Mouse (Mus musculus) c-Kit-positive CD71-positive TER-119-negative erythroid progenitor cells, embryonic 14.5 days (primary cell): ENCODE measurements around the gene Bok.
"Not testable (repeated sequence)": the region's sequence is repeated elsewhere in the genome, so short reads cannot be mapped to it uniquely, and the experiment has no call there.

Experiments used
- DNase-seq: peaks from one replicate; pipeline ENCODE4 v3.0.0-alpha.2; 2013; ENCODE audit warnings: low read depth

Gene Bok

DNA sequence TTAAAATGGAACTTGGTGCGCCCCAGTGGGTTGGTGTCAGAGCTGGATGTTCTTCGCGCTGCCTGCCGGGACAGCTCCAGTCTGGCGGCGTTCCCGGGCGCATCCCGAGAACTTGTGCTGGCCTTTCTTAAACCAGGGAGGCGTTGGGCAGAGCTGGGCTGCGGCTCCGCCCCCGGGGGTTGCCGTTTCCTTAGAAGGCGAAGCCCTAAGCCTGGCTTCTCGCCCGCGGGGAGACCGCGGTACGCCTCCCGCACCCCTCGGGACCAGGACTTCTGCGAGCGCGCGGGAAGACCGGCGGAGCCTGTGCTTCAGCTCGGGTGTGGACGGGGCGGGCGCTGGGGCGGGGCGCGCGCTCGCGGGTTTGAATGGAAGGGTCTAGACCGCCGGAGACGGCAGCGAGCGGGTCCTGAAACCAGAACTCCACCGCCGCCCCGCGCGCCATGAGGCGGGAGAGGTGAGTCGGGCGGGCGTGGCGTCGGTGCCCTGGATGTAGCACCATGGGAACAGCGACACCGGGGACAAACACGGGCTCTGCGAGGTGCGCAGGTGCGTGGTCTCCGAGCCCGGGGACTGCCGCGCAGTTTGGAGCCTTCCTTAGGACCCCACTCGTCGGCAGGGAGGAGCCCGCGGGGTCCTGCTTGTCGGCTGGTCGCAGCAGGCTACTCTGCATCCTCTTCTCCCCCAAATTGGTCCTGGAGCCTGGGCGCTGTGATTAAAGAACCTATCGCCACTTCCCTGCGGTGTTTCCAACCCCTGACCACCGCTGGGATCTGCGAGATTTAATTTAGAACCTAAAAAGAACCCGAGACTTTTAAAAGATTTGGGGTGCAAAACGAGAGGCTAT, at the start of gene Bok:
TSS of gene Bok (plus strand) at position 260 of the 844 bp plus-strand sequence.
- no peak for DNase-seq

DNA sequence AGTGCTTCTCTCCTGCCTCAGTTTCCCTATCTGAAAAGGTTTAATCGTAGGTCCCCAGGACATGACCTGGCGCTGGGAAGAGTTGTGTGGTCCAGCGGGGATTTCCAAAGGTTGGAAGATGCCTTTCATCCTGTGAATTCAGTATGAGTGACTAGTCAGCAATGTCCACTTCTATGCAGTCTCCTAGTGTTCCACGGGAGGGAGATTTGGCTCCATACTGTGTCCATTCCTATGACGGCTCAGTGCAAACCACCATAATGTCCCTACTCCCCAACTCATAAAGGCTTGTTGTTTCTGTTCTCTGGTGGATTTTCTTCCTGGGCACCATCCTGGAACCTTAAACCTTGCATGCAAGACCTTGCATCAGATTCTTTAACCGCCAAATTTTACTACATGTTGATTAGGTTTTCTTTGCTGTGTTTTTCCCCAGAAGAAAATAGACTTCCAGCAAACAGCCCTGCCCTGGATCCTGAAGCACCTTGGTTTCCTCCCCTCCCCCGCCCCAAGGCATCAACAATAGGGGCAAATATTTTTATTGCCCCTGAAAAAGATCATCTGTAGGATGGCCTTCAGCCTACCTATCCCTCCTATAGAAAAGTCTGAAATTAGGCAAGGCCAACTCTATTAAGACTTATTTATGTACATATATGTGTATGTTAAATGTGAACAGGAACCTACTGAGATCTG, 49.1 kb upstream of the Bok start:
- DNase-seq = no peak

DNA sequence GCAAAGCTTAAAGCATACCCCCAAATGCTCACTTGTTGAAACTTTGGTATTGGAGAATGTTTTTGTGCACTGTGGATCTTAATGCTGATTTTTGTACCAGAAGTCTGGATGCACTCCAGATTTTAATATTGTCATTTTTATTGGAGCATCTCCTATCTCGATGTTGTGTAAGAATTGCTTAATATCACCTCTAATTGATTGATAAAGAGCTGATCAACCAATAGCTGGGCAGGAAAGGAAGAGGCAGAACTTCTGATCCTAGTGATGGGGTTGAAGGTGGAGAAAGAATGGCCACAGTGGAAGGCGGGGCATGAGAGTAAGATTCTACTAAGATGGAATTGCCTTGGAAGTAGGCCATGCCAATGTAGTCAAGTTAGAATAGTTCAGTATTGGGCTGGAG, 43.5 kb upstream of the Bok start:
- DNase-seq = no peak

DNA sequence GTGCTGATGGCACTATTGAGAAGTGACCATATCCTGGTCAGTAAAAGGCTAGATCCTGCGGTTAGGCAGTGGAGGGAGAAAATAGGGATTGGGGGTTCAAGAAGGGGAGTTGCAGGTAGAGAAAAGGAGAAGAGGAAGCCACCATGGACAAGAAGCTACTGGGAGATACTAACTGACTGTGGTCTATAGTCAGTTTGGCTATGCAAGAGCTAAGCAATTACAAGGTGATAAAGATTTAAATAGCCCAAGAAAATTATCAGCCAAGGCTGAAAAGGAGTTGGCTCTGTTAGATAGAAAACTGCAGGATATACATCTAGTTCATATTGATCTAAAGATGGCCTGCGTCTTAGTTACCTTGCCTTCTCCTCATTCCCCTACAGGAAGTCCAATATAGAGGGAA, 42.8 kb upstream of the Bok start:
- no peak for DNase-seq

DNA sequence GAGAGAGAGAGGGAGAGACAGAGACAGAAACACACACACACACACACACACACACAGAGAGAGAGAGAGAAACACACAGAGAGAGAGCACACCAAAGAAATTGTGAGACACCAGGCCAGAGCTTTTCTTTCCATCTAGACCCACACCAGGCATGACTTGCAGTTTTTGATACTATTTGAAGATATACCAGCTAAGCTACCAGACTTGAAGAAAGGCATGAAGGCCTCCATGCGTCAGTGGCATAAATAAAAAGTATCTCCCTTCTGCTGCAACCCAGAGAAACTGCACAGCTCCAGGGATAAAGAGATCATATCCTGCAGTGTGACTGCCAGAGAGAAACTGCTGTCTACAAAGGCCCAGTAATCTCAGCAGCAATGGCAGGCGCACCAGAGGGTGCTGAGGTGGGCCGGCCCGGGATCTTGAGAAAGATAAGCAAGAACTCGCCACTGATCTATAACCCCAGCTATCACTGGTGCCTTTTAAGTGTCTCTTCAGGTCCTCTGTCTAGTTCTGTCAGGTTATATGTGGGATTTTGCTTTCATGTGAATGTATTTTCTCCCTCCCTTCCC, 35.8 kb upstream of the Bok start:
- no peak for DNase-seq

DNA sequence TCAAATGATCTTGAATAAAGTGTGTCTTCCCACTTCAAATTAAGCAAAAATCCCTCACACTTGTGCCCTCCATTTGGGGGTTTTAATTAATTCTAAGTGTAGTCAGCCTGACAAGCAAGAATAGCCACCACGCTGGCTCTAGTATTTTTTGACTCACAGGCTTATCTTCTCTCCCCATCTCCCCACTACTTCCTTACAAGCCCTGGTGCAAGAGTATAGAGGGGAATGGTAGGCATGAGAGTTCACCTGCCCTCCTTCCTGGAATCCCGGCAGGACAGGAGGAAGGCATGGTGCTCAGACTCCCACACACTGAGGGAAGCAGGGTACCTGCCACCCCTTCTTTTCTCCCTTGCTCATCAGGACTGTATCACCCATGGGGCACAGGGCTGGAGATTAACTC, 31.2 kb upstream of the Bok start:
- DNase-seq = no peak

DNA sequence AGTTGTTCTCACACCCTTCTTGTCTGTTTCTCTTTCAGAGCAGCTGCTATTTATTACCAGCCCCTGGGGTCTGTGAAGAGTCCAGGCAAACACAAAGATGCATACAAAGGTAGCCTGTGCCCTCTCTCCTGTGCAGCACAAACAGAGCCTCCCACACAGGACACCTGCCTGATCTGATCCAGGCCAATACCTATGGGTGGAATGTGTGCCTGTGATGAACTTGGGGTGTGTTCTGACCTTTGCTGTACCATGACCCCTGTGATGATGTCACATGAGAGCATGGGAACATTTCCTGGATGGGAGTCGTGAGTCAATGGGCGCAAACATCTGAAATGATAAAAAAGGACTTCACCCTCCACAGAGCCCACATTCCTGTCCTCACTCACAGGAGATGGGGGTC, 30.7 kb upstream of the Bok start:
- DNase-seq = no peak

DNA sequence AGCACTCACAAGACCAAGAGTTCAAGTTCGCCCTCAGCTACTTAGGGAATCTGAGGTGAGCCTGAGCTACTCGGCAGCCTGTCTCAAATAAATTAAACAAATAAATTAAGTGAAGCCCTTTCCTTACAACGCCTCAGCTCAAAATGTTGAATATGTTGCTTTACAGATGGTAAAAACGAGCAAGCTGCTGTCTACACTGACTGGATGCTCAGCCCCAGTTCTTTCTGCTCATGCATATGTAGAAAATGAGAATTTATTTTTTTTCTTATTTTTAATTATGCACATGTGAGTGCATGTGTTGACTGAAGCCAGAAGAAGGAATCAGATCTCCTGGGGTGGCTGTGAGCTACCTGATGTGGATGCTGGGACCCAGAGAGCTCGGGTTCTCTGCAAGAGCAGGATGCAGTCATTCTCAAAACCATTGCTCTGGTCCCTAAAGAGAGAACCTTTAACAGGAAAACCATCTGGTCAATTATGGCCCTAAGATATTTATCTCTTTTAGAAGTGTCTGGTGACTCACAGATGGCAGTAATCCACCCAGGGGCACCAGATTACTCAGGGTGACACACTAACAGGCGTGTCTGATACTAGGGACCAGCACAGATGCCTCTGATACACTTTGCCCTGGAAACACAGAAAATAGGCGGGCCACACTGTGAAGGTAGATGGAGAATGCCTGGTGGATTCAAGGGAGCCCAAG, 29.0 kb upstream of the Bok start:
- no peak for DNase-seq

DNA sequence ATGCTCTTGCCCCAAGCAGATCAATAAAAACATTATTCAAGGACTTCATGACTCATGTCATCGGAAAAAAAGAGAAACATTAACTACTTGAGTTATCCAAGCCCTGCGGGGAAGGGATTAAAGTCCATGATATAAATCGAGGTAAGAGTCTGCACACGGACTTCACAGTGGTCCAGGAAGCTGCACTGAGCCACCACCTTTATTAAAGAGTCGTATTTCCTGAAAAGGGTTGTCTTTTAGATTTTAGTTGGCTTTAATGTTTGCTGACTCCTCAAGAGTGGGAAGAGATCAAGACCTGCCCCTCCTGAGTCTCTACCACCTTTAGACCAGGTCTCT, 28.5 kb upstream of the Bok start:
- DNase-seq = no peak

DNA sequence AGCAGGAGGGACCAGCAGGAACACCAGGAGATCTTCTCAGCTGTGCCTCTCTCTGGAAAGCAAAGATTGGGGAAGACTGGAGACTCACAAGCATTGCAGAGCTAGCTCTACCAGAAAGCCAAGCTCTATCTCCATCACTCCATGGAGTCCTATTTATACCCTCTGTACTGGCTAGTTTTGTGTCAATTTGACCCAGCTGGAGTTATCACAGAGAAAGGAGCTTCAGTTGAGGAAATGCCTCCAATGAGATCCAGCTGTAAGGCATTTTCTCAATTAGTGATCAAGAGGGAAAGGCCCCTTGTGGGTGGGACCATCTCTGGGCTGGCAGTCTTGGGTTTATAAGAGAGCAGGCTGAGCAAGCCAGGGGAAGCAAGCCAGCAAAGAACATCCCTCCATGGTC, 26.9 kb upstream of the Bok start, which contains the start of gene Stk25:
TSS of gene Stk25 (minus strand) at position 101 of the 400 bp plus-strand sequence.
- not testable (repeated sequence) for DNase-seq

DNA sequence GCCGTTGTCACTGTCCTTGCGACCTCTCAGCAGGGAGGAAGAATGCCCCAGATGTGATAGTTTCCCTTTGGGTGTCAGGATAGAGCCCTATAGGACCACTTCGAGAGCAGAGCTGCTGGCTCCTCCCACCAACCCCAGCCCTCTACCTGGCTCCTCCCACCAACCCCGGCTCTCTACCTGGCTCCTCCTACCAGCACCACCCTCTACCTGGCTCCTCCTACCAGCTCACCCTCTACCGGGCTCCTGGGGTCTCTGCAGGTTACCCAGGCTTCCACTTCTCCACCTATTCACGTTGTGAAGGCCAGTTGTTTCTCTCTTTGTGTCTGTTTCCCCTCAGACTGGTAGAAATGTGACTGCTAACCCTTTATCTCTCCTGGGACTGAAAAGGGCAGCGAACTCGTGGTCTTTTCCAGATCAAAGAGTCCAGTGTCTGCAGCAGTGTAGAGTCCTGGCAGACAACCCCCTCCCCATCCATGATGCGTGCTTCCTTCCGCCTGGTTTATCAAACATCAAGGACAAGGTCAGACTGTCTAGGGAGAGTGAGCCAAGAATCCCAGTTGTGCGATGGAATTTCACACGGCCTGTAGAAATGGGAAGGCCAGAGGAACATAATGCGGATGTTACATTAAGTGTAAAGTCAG, 17.6 kb upstream of the Bok start:
- peak; percentile 46 for DNase-seq

DNA sequence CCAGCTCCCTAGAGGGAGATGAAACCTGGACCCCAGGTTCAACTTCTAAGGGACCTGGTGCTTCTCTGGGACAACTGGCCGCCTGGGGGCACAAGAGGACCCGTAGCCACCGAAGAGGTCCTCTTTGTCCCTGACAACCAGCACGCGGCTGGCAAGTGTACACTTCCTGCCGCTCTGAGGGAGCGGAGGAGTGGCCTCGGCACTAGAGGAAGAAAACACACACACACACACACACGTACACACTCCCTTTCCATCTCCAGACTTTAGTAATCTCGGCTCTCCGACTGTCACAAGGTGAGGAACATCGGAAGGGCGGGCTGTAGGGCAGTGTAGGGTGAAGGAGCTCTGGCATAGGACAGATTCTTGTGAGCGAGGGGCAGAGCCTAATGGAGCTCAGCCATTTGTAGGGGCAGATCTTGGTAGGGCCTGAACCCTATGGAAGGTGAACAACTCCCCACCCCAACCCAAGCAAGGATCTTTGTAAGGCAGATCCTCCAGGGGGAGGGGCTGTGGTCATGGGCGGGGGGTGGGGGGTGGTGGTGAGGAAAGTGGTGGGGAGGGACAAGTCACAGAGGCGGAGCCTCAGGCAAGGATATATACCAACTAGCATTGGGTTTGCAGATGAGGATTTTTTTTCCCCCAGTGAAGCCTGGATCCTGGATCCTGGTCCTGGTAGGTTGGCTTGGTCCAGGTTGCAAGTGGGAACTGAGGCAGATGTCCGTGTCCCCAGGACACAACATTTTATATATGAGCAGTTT, 16.5 kb upstream of the Bok start:
- peak; percentile 39 for DNase-seq

DNA sequence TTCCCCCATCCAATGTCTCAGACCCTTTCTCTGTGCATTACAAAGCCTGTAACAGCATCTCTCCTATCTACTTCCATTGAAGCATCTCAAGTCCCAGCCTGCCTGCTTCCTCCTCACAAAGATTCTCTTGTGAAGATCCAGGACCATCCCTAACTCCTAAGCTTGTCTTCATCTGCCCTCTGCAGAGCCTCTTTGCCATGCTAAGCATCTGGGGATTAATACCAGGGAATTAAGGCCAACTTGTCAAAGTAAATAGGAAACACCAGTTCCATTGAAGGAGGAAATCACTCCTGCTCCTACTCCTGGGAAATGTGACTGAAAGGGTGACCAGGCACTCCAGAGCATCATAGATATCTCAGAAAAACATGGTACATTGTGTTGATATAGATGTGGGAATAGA, 15.5 kb upstream of the Bok start:
- no peak for DNase-seq

DNA sequence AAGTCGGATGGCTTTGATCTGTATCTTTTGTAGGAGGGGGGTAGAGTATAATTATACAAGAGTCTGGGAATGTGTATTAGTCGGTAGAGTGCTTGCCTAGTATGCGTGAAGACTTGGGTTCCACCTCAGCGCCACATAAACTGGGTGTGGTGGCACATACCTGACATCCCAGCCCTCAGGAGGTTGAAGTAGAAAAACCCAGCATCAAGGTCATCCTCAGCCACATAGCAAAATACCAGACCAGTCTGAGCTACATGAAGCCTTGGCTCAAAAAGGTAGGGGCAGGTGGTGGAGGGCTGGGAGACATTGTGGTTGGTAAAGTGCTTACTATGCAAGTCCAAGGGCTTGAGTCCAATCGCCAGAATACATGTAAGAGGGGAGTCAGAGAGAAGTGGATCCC, 12.8 kb upstream of the Bok start:
- no peak for DNase-seq

DNA sequence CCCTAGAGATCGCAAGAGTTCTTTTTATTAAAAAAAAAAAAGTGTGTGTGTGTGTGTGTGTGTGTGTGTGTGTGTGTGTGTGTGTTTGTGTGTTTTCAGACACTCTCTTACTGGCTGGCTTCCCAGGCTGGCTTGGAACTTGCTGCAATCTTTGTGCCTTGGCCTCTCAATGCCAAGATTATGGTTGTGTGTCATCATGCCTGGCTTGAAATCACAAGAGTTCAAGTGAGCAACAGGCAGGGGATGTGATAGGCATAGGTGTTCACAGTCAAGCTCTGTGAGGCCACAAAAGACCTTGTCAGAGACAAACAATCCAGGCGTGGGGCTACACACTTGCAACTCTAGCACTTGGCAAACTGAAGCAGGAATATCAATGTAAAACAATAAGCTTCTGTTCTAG, 7.1 kb upstream of the Bok start:
- no peak for DNase-seq

DNA sequence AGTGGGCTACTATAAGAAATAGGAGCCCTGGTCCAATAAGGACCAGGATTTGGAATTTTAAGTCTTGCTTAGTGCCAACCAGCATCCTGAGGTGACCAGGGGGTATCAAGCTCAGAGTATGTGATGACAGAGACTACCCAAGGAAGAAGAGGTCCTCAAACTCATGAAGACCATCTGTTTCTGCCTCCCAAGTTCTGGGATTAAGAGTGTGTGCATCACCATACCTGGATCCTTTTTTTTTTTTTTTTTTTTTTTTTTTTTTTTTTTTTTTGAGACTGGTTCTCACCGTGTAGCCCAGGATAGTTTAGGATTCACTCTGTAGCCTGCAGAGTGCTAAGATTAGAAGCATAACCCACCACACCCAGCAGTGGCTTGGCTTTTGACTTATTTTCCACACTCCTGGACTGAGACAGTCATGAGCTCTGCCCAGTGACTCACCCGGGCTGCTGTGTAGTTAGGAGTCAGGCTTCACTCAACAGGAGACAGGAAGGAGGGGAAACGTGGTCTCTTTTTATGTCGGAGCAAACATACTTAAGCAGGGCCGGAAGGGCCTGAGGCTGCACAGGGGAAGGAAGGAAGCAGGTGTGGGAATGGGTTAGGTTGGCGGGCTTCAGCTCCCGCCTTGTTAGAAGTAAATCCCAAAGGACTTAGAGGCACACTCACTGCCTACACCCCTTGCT, 5.4 kb upstream of the Bok start:
- DNase-seq = no peak

DNA sequence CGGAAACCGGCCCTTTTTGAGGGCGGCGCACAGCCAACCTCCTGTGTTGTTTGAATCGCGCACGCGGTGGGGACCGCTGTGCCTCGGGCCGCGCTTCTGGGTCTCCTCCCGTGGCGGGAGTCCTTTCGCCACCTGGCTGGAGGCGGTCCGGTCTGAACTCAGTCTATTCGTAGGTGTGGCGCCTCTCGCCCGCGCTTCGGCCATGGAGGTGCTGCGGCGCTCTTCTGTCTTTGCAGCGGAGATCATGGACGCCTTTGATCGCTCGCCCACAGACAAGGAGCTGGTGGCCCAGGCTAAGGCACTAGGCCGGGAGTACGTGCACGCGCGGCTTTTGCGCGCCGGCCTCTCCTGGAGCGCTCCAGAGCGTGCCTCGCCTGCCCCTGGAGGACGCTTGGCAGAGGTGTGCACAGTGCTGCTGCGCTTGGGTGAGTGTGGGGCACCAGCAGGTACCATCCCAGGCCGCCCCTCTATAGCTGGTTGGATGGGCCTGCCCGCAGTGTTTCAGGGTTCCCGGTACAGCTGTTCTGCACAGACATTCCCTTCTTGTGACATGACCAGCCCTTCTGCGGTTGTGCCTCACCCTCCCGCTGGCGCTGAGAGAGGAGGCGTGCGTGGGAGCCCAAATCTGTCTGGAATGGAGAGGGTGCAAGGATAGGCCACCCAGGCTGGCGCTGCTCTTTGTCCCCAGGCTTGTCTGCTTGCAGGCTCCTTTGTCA, 943 bp downstream of the Bok start:
- DNase-seq = no peak

DNA sequence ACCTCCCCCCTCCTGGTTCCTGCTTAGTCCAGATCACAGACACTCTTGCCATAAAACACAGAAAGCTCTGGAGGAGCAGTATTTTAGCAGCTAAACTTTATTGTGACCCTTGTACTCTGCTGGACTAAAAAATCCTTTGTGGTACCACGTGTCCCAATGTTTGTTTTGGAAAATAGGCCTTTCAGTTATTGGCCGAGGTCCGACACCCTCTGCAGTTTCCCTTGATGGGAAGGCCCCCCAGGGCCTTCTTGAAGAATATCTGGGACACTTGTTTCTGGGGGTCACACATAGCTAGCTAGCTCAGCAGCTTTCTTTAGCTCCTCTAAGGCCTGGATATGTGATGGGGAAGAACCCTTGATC, 1.5 kb downstream of the Bok start:
- no peak for DNase-seq

DNA sequence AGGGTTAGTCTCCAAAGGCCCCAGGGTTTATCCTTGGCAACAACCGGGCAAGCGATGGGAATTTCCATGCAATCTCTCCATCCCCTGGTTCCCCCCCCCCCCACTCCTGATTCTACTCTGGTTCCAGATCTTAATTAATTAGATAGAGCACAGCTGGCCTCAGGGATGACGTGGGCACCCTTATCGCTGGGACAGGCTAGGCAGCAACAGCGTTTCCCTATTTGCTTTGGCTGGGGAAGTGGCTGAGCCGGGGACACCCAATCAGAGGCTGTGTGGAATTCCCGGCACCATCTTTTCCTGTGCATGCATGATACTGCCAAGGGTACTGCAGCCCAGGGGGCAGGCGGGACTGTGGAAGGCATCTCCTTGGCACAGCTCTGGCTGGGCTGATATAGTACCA, 2.7 kb downstream of the Bok start:
- DNase-seq = no peak

DNA sequence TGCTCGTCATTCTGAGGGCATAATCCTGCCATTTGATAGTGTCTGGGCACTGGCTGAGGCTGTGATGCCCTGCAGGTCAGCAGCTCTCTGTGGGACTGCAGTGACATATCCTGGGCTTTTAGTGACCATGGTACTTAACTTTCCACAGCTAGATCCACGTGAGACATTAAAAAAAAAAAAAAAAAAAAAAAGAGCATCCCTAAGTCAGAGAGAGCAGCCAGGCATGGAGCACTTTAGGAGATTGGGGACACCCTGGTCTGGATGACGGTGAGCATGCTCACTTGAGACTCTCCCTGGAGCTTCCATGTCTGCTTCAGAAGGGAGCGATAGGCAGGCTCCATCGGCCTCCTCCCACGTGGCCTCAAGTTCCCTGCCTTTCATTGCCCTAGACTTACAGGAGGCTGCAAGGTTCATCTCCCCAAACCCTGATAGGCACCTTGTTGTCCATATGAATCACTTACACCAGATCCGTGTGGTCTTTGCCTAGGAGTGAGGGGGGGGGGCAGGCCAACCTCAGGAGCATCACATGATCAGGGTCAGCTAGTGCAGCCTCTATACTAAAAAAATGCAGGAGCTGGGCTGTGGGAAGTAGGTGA, 4.5 kb downstream of the Bok start:
- no peak for DNase-seq
